Mouse (Mus musculus): ENCODE results near the gene Mark2. TPM values are rescaled to one million over a fixed set of nuclear protein-coding genes. Genes with fewer than 3 reads are reported as not detected.

The Mark2 gene
- polyA plus RNA-seq, 1 experiment from 2014 or later, result 51.9 TPM

DNA sequence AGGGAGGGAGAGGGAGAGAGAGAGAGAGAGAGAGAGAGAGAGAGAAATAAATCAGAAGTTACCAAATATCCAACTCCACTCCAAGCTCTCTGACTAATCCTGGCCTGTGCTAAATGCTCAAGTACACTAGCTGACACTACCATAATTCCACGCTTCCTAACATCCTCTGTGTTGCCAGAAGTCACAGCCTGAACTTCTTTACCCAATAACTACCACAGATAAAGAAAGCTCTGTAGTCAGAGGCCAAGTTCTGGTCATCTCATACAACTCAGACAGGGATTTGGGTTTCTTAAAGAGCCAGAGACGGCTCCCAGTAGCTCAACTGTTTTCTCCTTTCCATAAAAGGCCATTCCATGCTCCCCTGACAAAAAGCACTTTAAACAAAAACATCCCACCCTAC lies 36.9 kb downstream of the Mark2 start:
- H3K36me3 ChIP-seq (ENCODE audit: control insufficient read depth, insufficient read depth, low read length), result no peaks in the 10 kb centered on the region
- ATAC-seq (ENCODE audit: low FRiP score, low TSS enrichment), result no peak
- 80% methylated on average over 2 of the region's 2 CpGs for WGBS
- H3K4me3 ChIP-seq (ENCODE audit: low read length), result no peak overlapping the region
- no peak overlapping the region for H3K27ac ChIP-seq (ENCODE audit: low read depth, low read length)
- H3K4me2 ChIP-seq (replicated peaks; ENCODE audit: low read depth, low read length), result no peak overlapping the region
- no peak overlapping the region for H3K9ac ChIP-seq (ENCODE audit: low read depth, low read length)
- no peaks in the 10 kb centered on the region for H3K27me3 ChIP-seq (ENCODE audit: control insufficient read depth, insufficient read depth, low read length)
- H3K4me1 ChIP-seq (ENCODE audit: control insufficient read depth, insufficient read depth, low read length), result peaks cover 50% of the 10 kb centered on the region
- H3K9me3 ChIP-seq (ENCODE audit: control insufficient read depth, low read length), result no peaks in the 10 kb centered on the region

DNA sequence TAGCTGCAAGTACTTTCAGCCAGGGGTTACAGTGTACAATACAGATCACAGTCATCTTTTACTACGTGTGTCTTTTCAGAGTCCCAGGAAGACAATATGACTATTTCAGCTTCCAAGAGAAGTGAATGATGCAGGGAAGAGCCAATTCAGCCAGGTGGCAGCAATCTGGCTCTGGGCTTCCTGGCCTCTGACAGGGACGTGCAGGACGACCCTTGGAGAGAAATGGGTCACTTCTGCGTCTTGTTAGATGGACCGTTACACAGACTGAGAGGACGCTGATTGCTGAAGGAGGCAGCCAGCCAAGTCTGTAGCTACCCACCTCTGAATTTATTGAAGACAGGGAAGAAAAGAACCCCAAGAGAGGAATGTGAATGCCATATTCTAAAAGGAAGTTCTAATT lies 37.9 kb downstream of the Mark2 start:
- Histone ChIP-seq H3K4me2 (replicated peaks; ENCODE audit: low read depth, low read length) (no peak overlapping the region), H3K4me3 (ENCODE audit: low read length) (no peak overlapping the region), H3K27ac (ENCODE audit: low read depth, low read length) (no peak overlapping the region), H3K27me3 (ENCODE audit: control insufficient read depth, insufficient read depth, low read length) (no peaks in the 10 kb centered on the region), H3K9ac (ENCODE audit: low read depth, low read length) (no peak overlapping the region), H3K9me3 (ENCODE audit: control insufficient read depth, low read length) (no peaks in the 10 kb centered on the region), H3K4me1 (ENCODE audit: control insufficient read depth, insufficient read depth, low read length) (peaks cover 40% of the 10 kb centered on the region), H3K36me3 (ENCODE audit: control insufficient read depth, insufficient read depth, low read length) (0 out of 2 replicates have a peak, but pooled peaks cover 2% of the 10 kb centered on the region)
- 41% methylated on average over 6 of the region's 6 CpGs for WGBS
- no peak for ATAC-seq (ENCODE audit: low FRiP score, low TSS enrichment)

DNA sequence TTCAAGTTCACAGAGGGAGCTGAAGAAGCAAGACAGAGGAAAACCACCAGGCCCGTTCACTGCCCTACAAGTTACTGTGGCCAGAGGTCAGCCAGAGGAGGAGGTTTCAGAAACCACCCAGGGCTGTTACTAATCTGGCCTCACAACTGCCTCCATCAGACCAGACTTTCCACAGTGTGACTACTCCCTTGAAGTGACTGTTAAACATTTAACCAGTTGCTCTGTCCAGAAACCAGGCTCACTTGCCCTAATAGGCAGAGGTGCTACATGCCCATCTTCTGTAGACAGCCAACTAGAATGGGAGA lies 39.2 kb downstream of the Mark2 start:
- Histone ChIP-seq H3K4me3 (ENCODE audit: low read length) (no peak overlapping the region), H3K27me3 (ENCODE audit: control insufficient read depth, insufficient read depth, low read length) (no peaks in the 10 kb centered on the region), H3K27ac (ENCODE audit: low read depth, low read length) (peak overlapping the region; percentile 5; the same call in 1 of the 2 replicates), H3K4me2 (replicated peaks; ENCODE audit: low read depth, low read length) (no peak overlapping the region), H3K9me3 (ENCODE audit: control insufficient read depth, low read length) (no peaks in the 10 kb centered on the region), H3K9ac (ENCODE audit: low read depth, low read length) (no peak overlapping the region), H3K36me3 (ENCODE audit: control insufficient read depth, insufficient read depth, low read length) (0 out of 2 replicates have a peak, but pooled peaks cover 2% of the 10 kb centered on the region), H3K4me1 (ENCODE audit: control insufficient read depth, insufficient read depth, low read length) (peaks cover 27% of the 10 kb centered on the region)
- WGBS, result 61% methylated on average over 1 of the region's 1 CpGs
- no peak; the same call in 1 of the 2 replicates for ATAC-seq (ENCODE audit: low FRiP score, low TSS enrichment)

DNA sequence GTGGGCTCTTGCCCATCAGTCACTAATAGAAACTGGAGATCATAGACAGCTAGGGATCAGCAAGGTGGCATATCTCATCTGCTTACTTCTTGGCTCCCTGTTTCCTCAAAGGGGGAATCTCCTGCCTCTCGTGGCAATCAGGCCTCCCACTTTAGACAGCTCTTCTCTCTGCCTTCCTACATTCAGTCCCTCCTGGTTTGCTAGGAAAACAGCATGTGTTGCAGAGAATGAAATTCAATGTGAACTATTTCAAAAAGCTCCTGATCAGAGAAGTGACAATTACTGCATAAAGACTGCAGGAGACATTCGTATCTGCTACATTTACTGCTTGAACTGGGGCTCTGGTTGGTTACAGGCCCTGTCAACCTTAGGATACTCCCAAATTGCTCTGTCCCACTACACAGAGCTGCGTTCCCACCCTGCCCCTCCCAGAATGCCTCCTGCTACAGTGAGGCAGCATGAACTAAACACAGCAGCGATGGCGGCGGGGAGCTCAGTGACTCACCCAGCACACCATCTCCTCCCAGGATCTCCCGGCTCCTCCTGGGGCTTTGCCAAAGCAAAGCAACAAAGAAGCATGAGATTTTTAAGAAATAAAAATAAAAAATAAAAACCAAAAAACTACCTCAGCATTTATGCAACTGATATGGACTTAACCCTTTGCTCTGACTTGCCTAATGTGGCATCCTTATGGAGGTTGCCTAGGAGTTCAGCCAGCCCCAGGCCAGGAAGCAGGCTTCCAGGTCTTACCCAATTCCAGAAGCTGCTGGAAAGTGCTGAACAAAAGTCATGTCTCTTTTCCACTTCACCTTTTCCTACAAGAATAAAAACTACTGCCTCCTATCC lies 39.8 kb downstream of the Mark2 start:
- peak overlapping the region; percentile 5; the same call in 1 of the 2 replicates for H3K27ac ChIP-seq (ENCODE audit: low read depth, low read length)

DNA sequence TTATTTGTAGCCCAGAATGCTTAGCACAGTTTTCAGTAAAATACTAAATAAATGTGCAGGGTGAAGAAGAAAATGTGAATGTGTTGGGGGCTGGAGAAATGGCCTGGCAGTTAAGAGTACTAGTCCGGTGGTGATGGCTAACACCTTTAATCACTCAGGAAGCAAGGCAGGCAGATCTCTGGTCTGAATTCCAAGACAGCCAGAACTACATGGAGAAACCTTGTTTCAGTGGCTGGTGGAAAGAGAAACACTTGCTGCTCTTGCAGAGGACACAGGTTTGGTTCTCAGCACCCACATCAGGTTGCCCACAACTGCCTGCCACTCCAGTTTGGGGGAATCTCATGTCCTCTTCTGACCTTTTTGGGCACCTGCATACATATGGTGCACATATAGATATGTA lies 41.6 kb downstream of the Mark2 start:
- Histone ChIP-seq H3K4me2 (replicated peaks; ENCODE audit: low read depth, low read length) (no peak overlapping the region), H3K9me3 (ENCODE audit: control insufficient read depth, low read length) (no peaks in the 10 kb centered on the region), H3K27me3 (ENCODE audit: control insufficient read depth, insufficient read depth, low read length) (no peaks in the 10 kb centered on the region), H3K4me1 (ENCODE audit: control insufficient read depth, insufficient read depth, low read length) (peaks cover 19% of the 10 kb centered on the region), H3K27ac (ENCODE audit: low read depth, low read length) (no peak overlapping the region), H3K9ac (ENCODE audit: low read depth, low read length) (no peak overlapping the region), H3K4me3 (ENCODE audit: low read length) (no peak overlapping the region), H3K36me3 (ENCODE audit: control insufficient read depth, insufficient read depth, low read length) (0 out of 2 replicates have a peak, but pooled peaks cover 2% of the 10 kb centered on the region)
- WGBS, result 84% methylated on average over 1 of the region's 1 CpGs
- ATAC-seq (ENCODE audit: low FRiP score, low TSS enrichment), result no peak

More for the DNA sequence above, 39.8 kb downstream of the Mark2 start:
- H3K9ac ChIP-seq (ENCODE audit: low read depth, low read length), result no peak overlapping the region
- H3K9me3 ChIP-seq (ENCODE audit: control insufficient read depth, low read length), result no peaks in the 10 kb centered on the region
- WGBS, result 79% methylated on average over 7 of the region's 7 CpGs
- H3K27me3 ChIP-seq (ENCODE audit: control insufficient read depth, insufficient read depth, low read length), result no peaks in the 10 kb centered on the region
- no peak overlapping the region for H3K4me2 ChIP-seq (replicated peaks; ENCODE audit: low read depth, low read length)
- 0 out of 2 replicates have a peak, but pooled peaks cover 2% of the 10 kb centered on the region for H3K36me3 ChIP-seq (ENCODE audit: control insufficient read depth, insufficient read depth, low read length)
- peaks cover 21% of the 10 kb centered on the region for H3K4me1 ChIP-seq (ENCODE audit: control insufficient read depth, insufficient read depth, low read length)
- H3K4me3 ChIP-seq (ENCODE audit: low read length), result no peak overlapping the region
- no peak for ATAC-seq (ENCODE audit: low FRiP score, low TSS enrichment)

DNA sequence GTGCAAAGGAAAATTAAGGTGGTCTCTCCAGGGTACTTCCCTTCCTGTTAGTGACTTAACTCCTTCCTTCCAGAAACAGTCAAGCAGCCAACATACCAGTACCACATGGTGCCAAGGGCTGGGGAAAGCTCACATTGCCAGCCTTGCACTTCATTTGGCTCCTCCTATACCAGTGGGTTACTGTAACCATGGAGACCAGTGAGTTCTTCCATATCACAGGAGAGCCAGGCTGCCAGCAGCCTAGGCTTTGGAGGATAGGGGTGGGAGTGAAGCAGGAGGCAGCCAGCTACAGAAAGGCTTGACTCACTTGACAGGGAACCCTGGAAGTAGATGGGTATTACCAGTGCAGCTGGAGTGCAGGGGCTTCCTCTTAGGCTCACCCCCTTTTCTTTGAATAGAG lies 42.6 kb downstream of the Mark2 start:
- Histone ChIP-seq H3K36me3 (ENCODE audit: control insufficient read depth, insufficient read depth, low read length) (0 out of 2 replicates have a peak, but pooled peaks cover 2% of the 10 kb centered on the region), H3K4me3 (ENCODE audit: low read length) (no peak overlapping the region), H3K27ac (ENCODE audit: low read depth, low read length) (no peak overlapping the region), H3K9me3 (ENCODE audit: control insufficient read depth, low read length) (no peaks in the 10 kb centered on the region), H3K9ac (ENCODE audit: low read depth, low read length) (no peak overlapping the region), H3K4me1 (ENCODE audit: control insufficient read depth, insufficient read depth, low read length) (peaks cover 28% of the 10 kb centered on the region), H3K27me3 (ENCODE audit: control insufficient read depth, insufficient read depth, low read length) (no peaks in the 10 kb centered on the region), H3K4me2 (replicated peaks; ENCODE audit: low read depth, low read length) (no peak overlapping the region)
- ATAC-seq (ENCODE audit: low FRiP score, low TSS enrichment), result no peak

DNA sequence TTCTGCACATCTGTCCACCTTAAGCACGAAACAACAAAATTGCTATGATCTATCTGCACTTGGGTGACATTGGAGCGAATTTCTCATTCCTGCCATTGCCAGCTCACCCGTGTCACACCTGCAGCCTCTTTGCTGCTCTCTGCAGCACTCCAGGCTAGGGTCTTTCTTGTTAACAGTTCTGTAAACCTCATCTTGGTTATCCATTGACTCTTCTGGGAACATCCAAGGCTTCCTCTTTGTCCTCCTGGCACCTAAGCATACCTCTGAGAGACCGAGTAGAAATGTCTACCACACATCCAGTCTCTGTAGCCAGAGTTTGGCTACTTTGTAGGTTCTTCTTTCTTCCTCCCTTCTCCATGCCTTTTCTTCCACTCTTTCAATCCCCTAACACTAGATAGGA lies 45.7 kb downstream of the Mark2 start:
- no peak for ATAC-seq (ENCODE audit: low FRiP score, low TSS enrichment)
- Histone ChIP-seq H3K36me3 (ENCODE audit: control insufficient read depth, insufficient read depth, low read length) (0 out of 2 replicates have a peak, but pooled peaks cover 2% of the 10 kb centered on the region), H3K27ac (ENCODE audit: low read depth, low read length) (no peak overlapping the region), H3K4me1 (ENCODE audit: control insufficient read depth, insufficient read depth, low read length) (peaks cover 35% of the 10 kb centered on the region), H3K9me3 (ENCODE audit: control insufficient read depth, low read length) (no peaks in the 10 kb centered on the region), H3K4me3 (ENCODE audit: low read length) (no peak overlapping the region), H3K4me2 (replicated peaks; ENCODE audit: low read depth, low read length) (0 out of 2 replicates have a peak overlapping the region, but pooled peaks have one; percentile 1), H3K27me3 (ENCODE audit: control insufficient read depth, insufficient read depth, low read length) (no peaks in the 10 kb centered on the region), H3K9ac (ENCODE audit: low read depth, low read length) (no peak overlapping the region)
- 77% methylated on average over 4 of the region's 4 CpGs for WGBS

DNA sequence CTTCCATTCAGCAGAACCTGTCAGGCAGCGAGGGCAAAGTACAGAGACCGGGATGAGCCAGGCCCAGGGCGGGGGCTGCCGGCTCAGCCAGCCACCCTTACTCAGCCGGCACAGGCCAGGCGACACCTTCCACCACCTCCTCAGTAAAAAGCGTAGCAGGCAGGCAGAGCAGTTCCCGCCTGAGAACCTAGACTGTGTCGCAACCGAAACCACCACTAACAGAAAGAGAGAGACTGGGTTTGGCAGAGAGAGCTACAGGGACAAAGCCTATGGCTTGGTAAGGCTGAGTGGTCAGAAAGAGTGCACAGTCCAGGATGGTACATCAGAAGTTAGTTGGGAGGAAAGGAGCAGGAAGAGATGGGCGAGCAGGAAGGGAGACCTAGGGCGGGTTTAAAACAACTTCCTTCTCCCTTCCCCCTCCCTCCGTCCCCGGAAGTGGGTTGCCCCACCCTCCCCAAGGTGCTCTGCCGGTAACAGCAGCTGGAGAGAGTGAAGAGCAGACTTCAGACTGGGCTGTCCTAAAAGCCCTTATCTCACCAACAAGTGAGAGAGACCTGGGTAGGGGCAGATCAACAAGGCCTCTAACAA lies 46.5 kb downstream of the Mark2 start:
- peak; percentile 29; the same call in 1 of the 2 replicates for ATAC-seq (ENCODE audit: low FRiP score, low TSS enrichment)
- Histone ChIP-seq H3K9ac (ENCODE audit: low read depth, low read length) (peak overlapping the region; percentile 19; the same call in 1 of the 2 replicates), H3K27ac (ENCODE audit: low read depth, low read length) (peak overlapping the region; percentile 3; the same call in 1 of the 2 replicates), H3K36me3 (ENCODE audit: control insufficient read depth, insufficient read depth, low read length) (0 out of 2 replicates have a peak, but pooled peaks cover 2% of the 10 kb centered on the region), H3K4me3 (ENCODE audit: low read length) (no peak overlapping the region), H3K27me3 (ENCODE audit: control insufficient read depth, insufficient read depth, low read length) (no peaks in the 10 kb centered on the region), H3K9me3 (ENCODE audit: control insufficient read depth, low read length) (no peaks in the 10 kb centered on the region), H3K4me1 (ENCODE audit: control insufficient read depth, insufficient read depth, low read length) (peaks cover 35% of the 10 kb centered on the region), H3K4me2 (replicated peaks; ENCODE audit: low read depth, low read length) (peak overlapping the region; percentile 1; the same call in 1 of the 2 replicates)
- 45% methylated on average over 15 of the region's 15 CpGs for WGBS

Data from kidney, embryonic 14.5 days (tissue).